Mouse (Mus musculus) heart, embryonic 11.5 days (tissue): ENCODE measurements at regions not wholly inside any gene's neighbourhood (a gene's known extent, or its start where the extent isn't known, plus 50 kb on each side); places are given as distances from the start of the nearest gene placed in this dataset.

Experiments used
- ATAC-seq: fragments of 200-750 bp; cut with Nextera tagmentation; replicated peaks from 2 replicates; pipeline ENCODE4 v1.8.0; 2017; ENCODE audit warnings: moderate library complexity; ENCODE audit not compliant: insufficient number of reproducible peaks, low FRiP score, low TSS enrichment
- H3K27ac ChIP-seq: fragments of 300-500 bp; sonication (generic); 2 replicates; pipeline ENCODE4 v1.5.1; 2014; ENCODE audit warnings: mild to moderate bottlenecking, low read depth, low read length
- H3K27me3 ChIP-seq: fragments of 300-500 bp; sonication (generic); 2 replicates; pipeline ENCODE4 v1.6.1; 2014; ENCODE audit warnings: mild to moderate bottlenecking, low read length, mixed read lengths; ENCODE audit not compliant: control insufficient read depth, insufficient read depth
- H3K36me3 ChIP-seq: fragments of 300-500 bp; sonication (generic); 2 replicates; pipeline ENCODE4 v1.6.1; 2014; ENCODE audit warnings: mild to moderate bottlenecking, low read length, moderate library complexity, mixed read lengths; ENCODE audit not compliant: control insufficient read depth, insufficient read depth
- H3K4me1 ChIP-seq: fragments of 300-500 bp; sonication (generic); 2 replicates; pipeline ENCODE4 v1.6.1; 2014; ENCODE audit warnings: low read length; ENCODE audit not compliant: control insufficient read depth, insufficient read depth
- H3K4me2 ChIP-seq: fragments of 300-500 bp; sonication (generic); 2 replicates; pipeline ENCODE4 v1.6.1; 2014; ENCODE audit warnings: mild to moderate bottlenecking, moderate library complexity
- H3K4me3 ChIP-seq: fragments of 300-500 bp; sonication (generic); 2 replicates; pipeline ENCODE4 v1.5.1; 2014; ENCODE audit warnings: low read depth, low read length
- H3K9ac ChIP-seq: fragments of 300-500 bp; sonication (generic); 2 replicates; pipeline ENCODE4 v1.6.1; 2014; ENCODE audit warnings: mild to moderate bottlenecking, low read depth, low read length, moderate library complexity
- H3K9me3 ChIP-seq: fragments of 300-500 bp; sonication (generic); replicated peaks from 2 replicates; pipeline ENCODE4 v1.6.1; 2016; ENCODE audit warnings: low read length; ENCODE audit not compliant: control insufficient read depth
- WGBS: fragments of 180-500 bp; shearing (Covaris S2); extraction: QIAGEN DNeasy Blood & Tissue Kit; methylation state at CpG from one replicate; pipeline ENCODE4 v1.1.7; 2014; ENCODE audit not compliant: insufficient replicate concordance; 5-methylcytosine and 5-hydroxymethylcytosine counted together

GRCm38 (mm10) chr16:79534370-79534769 is 443.5 kb upstream of the Tmprss15 start:
- H3K4me2 ChIP-seq = no peak overlapping the region
- H3K27ac ChIP-seq = no peak overlapping the region
- H3K36me3 ChIP-seq = no peaks in the 10 kb centered on the region
- H3K9ac ChIP-seq = no peak overlapping the region
- no peaks in the 10 kb centered on the region for H3K4me1 ChIP-seq
- H3K27me3 ChIP-seq = no peaks in the 10 kb centered on the region
- WGBS = 62% methylated on average over 2 of the region's 2 CpGs
- no peak overlapping the region for H3K4me3 ChIP-seq
- H3K9me3 ChIP-seq = no peaks in the 10 kb centered on the region
- no peak for ATAC-seq

GRCm38 (mm10) chr16:79492493-79492892 is 401.6 kb upstream of the Tmprss15 start:
- H3K27ac ChIP-seq = no peak overlapping the region
- no peak for ATAC-seq
- H3K27me3 ChIP-seq = no peaks in the 10 kb centered on the region
- no peak overlapping the region for H3K4me2 ChIP-seq
- 75% methylated on average over 3 of the region's 3 CpGs for WGBS
- no peak overlapping the region for H3K4me3 ChIP-seq
- H3K9me3 ChIP-seq = no peaks in the 10 kb centered on the region
- no peaks in the 10 kb centered on the region for H3K4me1 ChIP-seq
- no peak overlapping the region for H3K9ac ChIP-seq
- no peaks in the 10 kb centered on the region for H3K36me3 ChIP-seq

DNA sequence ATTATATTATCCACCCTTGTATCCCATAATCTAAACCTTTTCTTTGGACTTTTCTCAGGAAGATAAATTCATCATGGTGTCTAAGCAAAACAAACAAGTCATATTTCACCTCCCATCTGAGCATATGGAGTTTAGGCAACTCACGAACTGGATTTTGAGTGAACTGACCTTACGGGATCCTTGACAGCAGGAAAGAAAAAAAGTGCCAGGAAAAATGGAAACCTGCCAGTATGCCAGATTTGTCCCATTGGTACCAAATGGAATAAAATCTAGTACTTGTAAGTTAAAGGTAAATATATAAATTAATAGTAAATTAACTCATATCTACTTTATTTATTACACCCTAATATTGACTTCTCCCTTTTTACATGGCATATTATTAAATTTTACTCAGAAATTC is 360.0 kb upstream of the Tmprss15 start:
- no peak for ATAC-seq
- no peak overlapping the region for H3K4me2 ChIP-seq
- H3K36me3 ChIP-seq = no peaks in the 10 kb centered on the region
- no peaks in the 10 kb centered on the region for H3K9me3 ChIP-seq
- 73% methylated on average over 2 of the region's 2 CpGs for WGBS
- no peaks in the 10 kb centered on the region for H3K4me1 ChIP-seq
- no peak overlapping the region for H3K9ac ChIP-seq
- no peak overlapping the region for H3K27ac ChIP-seq
- no peak overlapping the region for H3K4me3 ChIP-seq
- H3K27me3 ChIP-seq = no peaks in the 10 kb centered on the region

DNA sequence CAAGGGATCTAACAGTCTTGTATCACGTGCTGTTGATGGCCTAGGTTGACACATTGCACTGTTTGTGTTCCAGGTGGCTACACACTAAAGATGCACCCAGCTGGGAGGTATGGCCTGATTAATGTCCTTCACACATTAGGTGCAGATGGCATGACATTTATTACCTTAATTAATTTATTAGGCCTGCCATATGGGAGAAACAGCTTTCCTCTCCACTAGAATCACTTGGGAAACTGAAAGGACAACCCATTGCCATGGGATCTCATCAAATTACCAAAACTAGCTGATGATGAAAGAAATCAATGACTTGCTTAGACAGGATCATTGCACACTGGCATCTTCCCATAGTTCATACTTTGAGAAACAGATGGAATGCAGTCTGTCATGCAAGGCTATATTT is 358.8 kb upstream of the Tmprss15 start:
- no peak for ATAC-seq
- no peaks in the 10 kb centered on the region for H3K4me1 ChIP-seq
- H3K36me3 ChIP-seq = no peaks in the 10 kb centered on the region
- no peak overlapping the region for H3K4me3 ChIP-seq
- H3K9ac ChIP-seq = no peak overlapping the region
- H3K27ac ChIP-seq = no peak overlapping the region
- H3K9me3 ChIP-seq = no peaks in the 10 kb centered on the region
- no peaks in the 10 kb centered on the region for H3K27me3 ChIP-seq
- 70% methylated on average over 1 of the region's 1 CpGs for WGBS
- no peak overlapping the region for H3K4me2 ChIP-seq

- H3K27ac ChIP-seq = no peak overlapping the region
- H3K4me1 ChIP-seq = no peaks in the 10 kb centered on the region
- H3K9ac ChIP-seq = no peak overlapping the region
- no peaks in the 10 kb centered on the region for H3K36me3 ChIP-seq
- no peaks in the 10 kb centered on the region for H3K27me3 ChIP-seq
- no peak overlapping the region for H3K4me2 ChIP-seq
- H3K4me3 ChIP-seq = no peak overlapping the region
- no peaks in the 10 kb centered on the region for H3K9me3 ChIP-seq
- ATAC-seq = no peak
Measured at GRCm38 (mm10) chr16:79407385-79407784, 316.5 kb upstream of the Tmprss15 start.

- Histone ChIP-seq H3K4me2 (no peak overlapping the region), H3K27me3 (no peaks in the 10 kb centered on the region), H3K4me1 (no peaks in the 10 kb centered on the region), H3K4me3 (no peak overlapping the region), H3K27ac (no peak overlapping the region), H3K36me3 (no peaks in the 10 kb centered on the region), H3K9ac (no peak overlapping the region), H3K9me3 (no peaks in the 10 kb centered on the region)
- WGBS = 66% methylated on average over 2 of the region's 2 CpGs
- no peak for ATAC-seq
Measured at GRCm38 (mm10) chr16:79406216-79406615, 315.3 kb upstream of the Tmprss15 start.

GRCm38 (mm10) chr16:79404064-79404463 is 313.2 kb upstream of the Tmprss15 start:
- Histone ChIP-seq H3K4me1 (no peaks in the 10 kb centered on the region), H3K4me2 (no peak overlapping the region), H3K27ac (no peak overlapping the region), H3K4me3 (no peak overlapping the region), H3K9me3 (no peaks in the 10 kb centered on the region), H3K27me3 (no peaks in the 10 kb centered on the region), H3K9ac (no peak overlapping the region), H3K36me3 (no peaks in the 10 kb centered on the region)
- 82% methylated on average over 1 of the region's 1 CpGs for WGBS
- no peak for ATAC-seq

DNA sequence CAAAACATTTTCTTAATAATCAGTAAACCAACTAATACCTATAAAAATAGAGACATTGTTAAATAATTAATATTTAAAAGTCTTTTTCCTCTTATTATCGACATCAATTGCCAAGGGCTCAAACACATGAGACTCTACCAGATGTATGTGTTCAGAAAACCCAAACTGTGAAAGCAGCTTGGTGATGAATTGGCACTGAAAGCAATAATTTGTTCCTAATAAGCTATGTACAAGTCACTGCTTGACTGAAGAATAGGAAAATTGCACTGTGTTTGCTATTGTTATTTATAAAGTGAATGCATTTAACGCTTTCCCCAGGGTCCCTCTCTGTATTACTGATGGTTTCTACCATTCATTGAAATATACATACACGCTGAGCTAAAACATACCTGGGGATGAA is 309.2 kb upstream of the Tmprss15 start:
- no peaks in the 10 kb centered on the region for H3K4me1 ChIP-seq
- H3K27me3 ChIP-seq = no peaks in the 10 kb centered on the region
- WGBS = 76% methylated on average over 3 of the region's 3 CpGs

DNA sequence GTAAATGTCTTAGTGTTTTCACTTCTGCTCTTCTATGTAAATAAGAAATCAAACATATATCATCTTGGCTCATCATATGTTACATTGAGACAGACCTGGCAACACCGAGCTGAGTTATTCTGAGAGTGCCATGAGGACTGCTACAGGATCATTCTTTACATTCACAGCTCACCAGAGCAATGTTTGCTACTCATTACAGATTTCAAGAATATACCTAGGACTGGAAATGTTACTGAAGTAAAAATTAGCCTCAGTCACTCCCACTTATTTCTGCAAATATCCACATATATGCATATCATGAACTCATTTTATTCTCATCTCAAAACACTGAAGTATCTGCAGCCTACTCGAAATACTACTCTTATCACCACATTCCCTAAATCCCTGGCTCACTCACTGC is 307.6 kb upstream of the Tmprss15 start:
- Histone ChIP-seq H3K36me3 (no peaks in the 10 kb centered on the region), H3K4me1 (no peaks in the 10 kb centered on the region), H3K9me3 (no peaks in the 10 kb centered on the region), H3K4me2 (no peak overlapping the region), H3K4me3 (no peak overlapping the region), H3K27me3 (no peaks in the 10 kb centered on the region), H3K27ac (no peak overlapping the region), H3K9ac (no peak overlapping the region)
- ATAC-seq = no peak
- 59% methylated on average over 2 of the region's 2 CpGs for WGBS

More for the DNA sequence above, 309.2 kb upstream of the Tmprss15 start:
- no peak overlapping the region for H3K4me3 ChIP-seq
- no peaks in the 10 kb centered on the region for H3K36me3 ChIP-seq
- no peak overlapping the region for H3K4me2 ChIP-seq
- no peak overlapping the region for H3K9ac ChIP-seq
- ATAC-seq = no peak
- H3K9me3 ChIP-seq = no peaks in the 10 kb centered on the region
- H3K27ac ChIP-seq = no peak overlapping the region
